Mouse (Mus musculus): ENCODE measurements at regions not wholly inside any gene's neighbourhood (a gene's known extent, or its start where the extent isn't known, plus 50 kb on each side); places are given as distances from the start of the nearest gene placed in this dataset.
A peak's percentile ranks its signal among the peaks of the same experiment; 100 is the strongest.

DNA sequence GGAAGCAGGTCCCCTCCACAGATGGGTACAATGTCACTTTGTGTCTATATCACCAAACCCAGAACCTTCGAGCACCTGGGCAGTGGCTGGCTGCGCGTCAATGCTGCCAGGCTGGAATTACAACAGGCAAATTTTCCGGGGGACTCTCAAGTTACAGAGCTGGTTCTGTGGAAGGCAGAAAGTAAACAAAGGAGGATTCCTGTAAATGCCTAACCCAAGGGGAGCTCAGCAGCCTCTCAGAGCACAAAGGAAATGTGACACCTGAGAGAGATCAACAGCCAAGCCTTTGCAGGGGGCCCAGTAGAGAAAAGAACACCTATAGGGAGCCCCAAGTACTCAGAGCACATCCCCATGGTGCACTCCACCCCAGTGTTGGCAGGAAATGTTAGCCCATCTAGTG, 70.7 kb downstream of the Setd4 start:
- intact Hi-C loops (cut with DNase I), result no loop called here
- no peak for DNase-seq (ENCODE audit: low spot score in 2 of 2)

DNA sequence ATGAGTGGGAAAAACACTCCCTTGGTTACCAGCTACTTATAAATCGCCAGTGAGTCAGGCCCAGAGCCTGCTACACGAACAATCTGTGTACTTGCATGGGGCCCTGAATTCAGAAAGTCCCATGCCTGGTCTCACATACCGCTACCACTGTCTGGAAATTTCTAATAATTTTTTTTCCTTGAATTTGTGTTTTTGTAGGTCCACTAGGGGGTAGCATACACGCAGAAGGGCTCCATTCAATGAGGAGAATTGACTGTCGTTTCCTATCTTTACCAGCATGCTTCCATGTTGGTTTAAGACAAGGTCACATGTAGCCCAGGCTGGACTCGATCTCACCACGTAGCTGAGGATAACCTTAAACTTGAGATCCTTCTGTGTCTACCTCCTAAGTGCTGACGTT, 71.9 kb downstream of the Setd4 start:
- intact Hi-C loops (cut with DNase I), result no loop called here
- no peak for DNase-seq (ENCODE audit: low spot score in 2 of 2)

DNA sequence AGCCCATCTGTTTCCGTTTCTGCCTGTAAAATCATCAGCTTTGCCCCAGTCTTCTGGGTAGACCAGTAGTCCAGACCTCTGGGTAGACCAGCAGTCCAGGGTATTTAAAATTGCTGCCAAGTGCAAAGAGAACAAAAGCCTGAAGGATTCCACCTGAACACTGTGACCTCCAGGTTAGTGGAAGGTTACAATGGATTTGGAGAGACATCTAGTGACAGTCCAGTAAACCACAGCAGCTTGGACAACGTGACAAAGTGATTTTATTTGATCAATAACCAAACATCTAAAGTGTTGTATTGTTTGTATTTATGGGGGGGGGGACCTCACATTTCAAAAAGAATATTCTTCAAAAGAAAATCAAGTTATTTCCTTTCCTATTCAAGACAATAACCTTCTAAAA, 81.4 kb downstream of the Setd4 start:
- intact Hi-C loops (cut with DNase I), result no loop called here
- DNase-seq (ENCODE audit: low spot score in 2 of 2), result no peak

DNA sequence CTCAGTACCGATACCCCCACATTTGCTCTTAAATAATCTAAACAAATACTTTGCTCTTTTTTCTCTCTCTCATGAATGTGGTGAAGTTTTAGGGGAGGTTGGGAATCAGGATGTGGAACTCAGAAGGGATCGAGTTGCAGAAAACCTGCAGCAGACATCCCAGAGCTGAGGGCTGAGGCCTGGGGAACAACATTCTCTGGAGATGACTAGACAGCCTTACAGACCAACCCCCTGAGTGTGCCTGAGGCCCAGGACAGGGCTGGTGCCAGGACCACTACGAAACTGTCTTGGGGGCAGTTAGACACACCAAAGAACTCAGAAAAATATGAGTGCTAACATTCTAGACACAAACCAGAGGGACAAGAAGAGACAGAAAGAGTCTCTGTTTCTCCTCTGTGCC, 83.4 kb downstream of the Setd4 start:
- DNase-seq (ENCODE audit: low spot score in 2 of 2), result no peak
- intact Hi-C loops (cut with DNase I), result no loop called here

DNA sequence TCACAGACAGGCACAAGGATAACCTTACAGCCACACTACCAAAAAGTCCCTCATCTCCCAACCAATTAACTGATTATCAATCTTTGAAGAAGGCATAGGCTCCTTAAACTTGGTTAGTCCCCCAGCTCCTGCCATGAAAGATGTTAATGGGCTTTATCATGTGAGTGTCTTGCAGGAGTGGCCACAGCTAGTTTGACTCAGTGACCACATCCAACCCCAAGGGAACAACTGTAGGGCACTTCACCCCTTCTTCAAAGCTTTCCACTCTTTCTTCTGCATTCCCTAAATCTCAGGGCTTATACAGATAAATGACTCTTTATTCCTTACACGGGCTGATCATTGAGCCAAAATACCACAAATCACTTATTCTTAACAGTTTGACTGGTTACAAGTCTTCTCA, 85.2 kb downstream of the Setd4 start:
- DNase-seq (ENCODE audit: low spot score in 2 of 2), result no peak
- intact Hi-C loops (cut with DNase I), result no loop called here

DNA sequence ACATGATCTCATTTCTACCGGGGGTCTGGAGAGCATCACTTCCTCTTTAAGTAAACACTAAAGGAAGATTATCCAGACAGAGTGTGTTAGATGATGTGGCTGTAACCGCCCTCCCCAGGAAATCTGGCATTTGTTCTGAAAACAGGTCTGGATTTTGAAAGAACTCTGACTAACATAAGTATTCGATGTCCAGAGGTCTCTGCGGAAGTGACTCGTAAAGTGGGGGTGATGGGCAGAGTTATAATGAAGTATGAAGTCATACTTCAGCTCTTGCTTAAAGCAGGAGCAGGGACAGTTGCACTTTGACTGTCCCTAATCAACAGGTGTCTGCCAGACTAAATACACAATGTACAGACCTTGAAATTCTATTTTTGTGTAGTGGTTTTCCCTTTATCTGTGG, 87.1 kb downstream of the Setd4 start:
- intact Hi-C loops (cut with DNase I), result no loop called here
- no peak for DNase-seq (ENCODE audit: low spot score in 2 of 2)

DNA sequence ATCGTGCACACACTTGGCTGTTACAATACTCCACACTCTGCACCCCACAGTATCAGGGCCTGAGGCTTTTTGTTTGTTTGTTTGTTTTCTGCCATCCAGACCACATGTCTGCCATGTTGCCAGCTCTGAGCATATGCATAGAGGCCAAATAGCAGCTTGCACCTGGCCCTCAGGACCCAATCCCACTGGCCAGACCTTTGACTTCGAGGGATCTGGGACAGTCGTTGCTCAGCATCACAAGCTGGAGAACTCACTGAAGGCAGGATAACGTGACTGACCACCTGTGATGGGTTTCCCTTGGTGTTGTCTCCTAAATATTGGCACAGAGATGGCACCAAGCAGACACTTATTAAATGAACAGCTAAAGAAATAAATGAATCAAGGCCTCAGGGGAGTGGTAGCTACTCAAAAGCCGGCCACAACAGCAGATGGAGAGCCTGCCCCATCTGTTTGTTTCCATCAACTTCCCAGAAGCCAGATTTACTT, 88.4 kb downstream of the Setd4 start:
- DNase-seq (ENCODE audit: low spot score in 2 of 2), result peak in 1 of 2 experiments; percentile 12

DNA sequence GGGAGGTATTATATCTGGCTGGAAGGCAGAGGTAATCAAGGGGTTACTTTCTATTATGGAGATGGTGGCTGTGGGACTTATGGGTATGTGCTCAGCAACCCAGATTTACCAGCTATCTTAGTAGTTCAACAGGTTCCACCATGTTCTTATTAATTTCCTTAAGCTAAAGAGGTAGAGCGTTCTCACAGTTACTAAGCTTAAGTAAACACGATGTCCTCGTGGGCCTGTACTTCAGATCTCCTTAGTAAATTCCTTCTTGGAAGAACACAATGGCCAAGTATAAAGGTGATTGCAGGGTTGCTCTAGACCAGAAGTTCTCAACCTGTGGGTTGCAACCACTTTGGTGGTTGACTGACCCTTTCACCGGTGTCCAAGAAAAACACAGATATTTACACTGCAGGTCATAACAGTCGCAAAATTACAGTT, 90.2 kb downstream of the Setd4 start:
- intact Hi-C loops (cut with DNase I), result no loop called here
- no peak for DNase-seq (ENCODE audit: low spot score in 2 of 2)

More for the DNA sequence above, 88.4 kb downstream of the Setd4 start:
- intact Hi-C loops (cut with DNase I), result no loop called here

DNA sequence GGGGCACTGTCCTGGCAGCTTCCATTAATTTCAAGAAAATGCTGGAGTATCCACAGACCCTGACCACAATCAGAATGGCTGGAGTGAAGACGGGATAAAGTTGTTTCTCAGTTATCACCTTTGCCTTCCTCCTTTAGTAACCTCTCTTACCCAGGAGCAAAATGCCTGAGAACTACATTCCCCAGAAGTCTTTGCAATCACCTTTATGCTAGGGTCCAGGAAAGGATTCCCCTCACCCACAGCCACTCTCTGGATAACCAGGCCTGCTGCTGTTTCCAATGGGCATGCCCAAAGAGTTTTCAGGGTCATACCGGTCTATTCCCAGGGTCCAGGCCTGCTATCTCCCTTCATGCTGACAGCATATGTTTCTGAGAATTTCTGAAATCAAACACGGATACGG, 91.9 kb downstream of the Setd4 start:
- no peak for DNase-seq (ENCODE audit: low spot score in 2 of 2)
- intact Hi-C loops (cut with DNase I), result no loop called here

DNA sequence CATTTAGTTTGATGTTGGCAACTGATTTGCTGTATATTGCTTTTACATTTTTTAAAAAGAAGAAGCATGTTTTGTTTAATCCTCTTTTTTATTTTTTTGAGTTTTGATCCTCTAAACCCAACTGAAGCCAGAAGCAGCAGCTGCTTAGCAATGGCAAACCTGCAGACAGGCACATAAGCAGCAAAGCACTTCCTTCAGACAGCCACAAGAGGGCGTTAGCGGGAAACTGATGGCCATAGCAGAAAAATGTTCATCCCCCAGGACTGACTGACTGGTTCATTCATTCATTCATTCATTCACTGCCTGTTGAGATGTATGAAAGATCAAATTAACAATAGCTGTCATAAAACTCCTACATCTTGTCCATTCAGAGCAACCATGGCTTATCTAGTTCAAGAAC, 92.3 kb downstream of the Setd4 start:
- no peak for DNase-seq (ENCODE audit: low spot score in 2 of 2)
- intact Hi-C loops (cut with DNase I), result no loop called here

DNA sequence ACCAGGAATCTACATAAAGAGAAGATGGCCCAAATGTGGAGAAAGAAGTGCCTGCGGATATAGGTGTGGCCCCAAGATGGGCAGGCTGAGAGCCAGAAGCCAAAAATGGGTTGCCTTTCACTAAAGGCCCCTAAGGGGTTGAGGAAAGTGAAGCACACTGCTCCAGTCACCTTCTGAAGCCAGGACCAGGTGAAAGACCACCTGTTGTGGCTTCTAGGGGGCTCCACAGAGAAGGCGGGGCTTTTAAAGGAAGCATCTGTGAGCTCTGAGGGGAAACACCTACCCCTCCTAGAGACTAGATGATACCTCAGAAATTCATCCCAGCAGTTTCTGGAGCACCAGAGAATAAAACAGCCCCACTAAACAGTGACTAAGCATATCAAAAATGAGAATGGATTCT, 105.1 kb downstream of the Setd4 start:
- DNase-seq (ENCODE audit: low spot score in 2 of 2), result no peak
- intact Hi-C loops (cut with DNase I), result no loop called here

DNA sequence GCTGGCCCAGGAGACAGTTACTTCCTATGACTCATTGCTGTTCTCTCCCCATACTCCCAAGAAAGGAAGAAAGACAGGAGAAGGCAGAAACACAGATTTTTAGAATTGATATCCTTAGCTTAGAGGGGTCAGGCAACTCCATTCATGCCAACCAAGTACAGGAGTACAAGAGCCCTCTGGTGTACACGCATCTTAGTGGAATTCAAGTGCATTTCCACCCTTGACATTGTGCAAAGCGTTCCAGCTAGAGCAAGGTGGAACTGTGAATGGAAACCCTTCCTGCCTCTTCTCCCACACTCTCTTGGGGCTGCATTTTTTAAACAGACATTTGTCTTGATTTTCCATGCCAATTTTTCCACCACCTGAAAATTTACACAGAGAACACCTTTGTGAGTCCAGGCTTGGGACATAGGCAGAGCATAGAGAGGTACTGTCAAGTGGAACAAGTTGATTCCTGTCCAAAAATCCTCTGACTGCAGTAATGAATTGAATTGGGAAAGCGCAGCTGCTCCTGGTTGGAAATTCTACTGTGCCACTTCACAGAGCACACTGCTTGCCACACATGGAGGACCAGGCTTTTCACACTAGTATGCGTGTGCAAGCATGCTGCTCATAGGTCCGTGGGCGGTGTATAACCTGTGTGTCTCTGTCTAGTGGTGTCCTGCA, 110.4 kb downstream of the Setd4 start:
- DNase-seq (ENCODE audit: low spot score in 2 of 2), result peak in 1 of 2 experiments; percentile 12
- intact Hi-C loops (cut with DNase I), result no loop called here

DNA sequence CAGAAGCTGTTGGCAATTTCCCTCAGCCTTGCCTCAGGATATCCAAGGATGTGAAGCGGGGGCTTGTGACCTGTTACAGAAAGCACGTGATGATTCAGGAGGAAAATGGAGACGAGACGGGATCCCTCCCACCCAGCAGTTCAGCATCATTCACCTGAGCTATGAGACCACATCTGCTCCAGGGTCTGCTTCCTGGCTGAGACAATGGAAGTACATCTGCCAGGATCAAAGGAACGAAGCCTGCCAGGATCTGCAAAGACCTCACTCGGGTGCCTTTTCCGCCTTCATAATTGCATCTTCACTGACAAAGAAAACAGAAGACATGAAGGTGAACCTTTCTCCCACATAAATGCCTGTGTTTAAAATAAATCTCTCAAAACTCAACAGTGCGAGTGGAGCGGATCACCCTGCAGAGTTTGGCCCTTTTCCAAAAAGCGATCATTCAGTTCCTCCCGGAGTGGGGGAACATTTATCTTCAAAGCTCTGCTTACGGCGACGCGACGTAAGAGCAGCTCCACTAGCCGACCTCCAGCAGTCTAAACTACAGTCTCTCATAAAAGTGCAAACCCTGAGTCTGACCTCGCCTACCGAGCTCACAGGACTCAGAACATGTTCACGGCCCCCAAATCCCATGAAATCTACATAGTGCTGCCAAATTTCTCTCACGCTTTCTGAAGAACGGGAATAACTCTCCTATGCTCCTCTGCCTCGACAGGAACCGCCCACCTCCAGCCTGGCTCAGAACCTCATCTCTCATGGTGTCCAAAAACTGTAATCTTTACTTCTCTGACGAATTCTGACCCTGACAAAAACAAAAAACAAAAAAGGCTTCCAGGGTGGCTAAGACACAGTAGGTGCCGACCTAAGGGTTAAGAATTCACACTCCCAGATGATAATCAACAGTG, 117.0 kb downstream of the Setd4 start:
- intact Hi-C loops (cut with DNase I), result no loop called here
- peak; percentile 26 to 27 for DNase-seq (ENCODE audit: low spot score in 2 of 2)

DNA sequence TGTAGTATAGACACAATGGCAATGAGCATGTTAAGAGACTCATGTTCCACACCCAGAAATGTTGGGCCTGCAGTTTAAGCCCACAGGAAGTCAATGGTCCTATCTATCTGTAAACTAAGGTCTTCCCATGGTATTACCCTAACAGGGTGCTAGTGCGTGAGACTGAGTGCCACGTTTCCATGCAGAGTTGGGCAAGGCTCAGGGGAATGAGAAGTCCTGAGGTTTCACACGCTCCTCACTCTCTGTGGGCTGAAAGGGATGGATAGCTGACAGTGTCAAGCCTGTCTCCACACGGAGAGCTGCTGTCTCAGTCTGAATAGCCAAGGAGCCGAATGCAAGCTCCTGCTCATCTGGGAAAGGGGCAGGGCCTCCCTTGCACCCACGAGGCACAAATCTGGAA, 133.9 kb downstream of the Setd4 start:
- intact Hi-C loops (cut with DNase I), result no loop called here
- no peak for DNase-seq (ENCODE audit: low spot score in 2 of 2)

DNA sequence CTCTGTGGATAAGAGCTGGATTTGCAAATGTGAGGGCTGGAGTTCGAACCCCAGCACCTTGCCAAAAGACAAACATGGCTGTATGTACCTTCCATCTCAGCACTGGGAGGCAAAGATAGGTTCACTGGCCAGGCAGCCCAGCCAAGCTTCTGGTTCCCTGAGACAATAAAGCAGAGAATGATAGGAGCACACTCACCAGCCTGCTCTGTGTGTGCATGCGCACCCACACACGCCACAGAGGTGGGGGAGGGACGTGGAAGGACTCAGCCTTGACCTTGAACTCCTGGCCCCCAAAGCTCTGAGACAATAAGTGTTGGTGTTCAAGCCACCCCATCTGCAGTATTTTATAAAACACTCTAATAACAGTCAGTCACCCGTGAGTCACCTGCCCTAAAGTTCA, 138.1 kb downstream of the Setd4 start:
- DNase-seq (ENCODE audit: low spot score in 2 of 2), result no peak
- intact Hi-C loops (cut with DNase I), result no loop called here

DNA sequence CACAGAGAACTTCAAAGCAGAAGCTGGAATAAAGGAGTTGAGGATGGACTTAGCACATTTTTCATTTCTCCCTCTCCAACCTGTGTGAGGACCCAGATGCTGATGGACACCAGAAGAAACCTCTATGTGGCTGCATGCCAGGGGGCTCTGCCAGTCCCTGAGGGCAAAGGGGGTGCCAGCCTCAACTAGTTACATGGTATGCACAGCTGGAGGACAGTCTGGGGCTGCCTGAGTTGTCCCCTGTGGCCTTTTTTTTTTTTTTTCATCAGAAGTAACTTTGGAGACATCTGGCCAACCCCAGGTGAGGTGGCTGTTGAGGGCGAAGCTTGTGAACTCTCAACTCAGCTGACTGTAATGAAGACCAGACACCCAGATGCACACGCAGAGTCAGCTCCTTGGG, 139.0 kb downstream of the Setd4 start:
- no peak for DNase-seq (ENCODE audit: low spot score in 2 of 2)
- intact Hi-C loops (cut with DNase I), result no loop called here

DNA sequence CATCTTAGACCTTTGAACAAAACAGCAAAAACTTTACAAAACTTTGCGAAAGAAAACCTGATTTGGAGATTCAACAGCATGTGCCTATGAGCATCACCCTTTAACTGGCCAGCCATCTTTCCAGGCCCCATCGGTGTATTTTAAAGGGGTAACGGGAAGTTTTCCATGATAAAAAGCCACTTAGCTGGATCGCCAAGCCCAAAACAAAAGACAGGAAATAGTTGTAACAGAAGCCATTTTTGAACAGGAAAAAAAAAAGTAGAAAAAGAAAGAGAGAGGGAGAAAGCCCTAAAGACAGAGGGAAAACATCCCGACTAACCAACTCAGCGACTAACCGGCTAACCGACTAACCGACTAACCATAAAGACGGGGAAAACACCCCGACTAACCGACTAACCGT, 140.5 kb downstream of the Setd4 start:
- no peak for DNase-seq (ENCODE audit: low spot score in 2 of 2)
- intact Hi-C loops (cut with DNase I), result no loop called here

DNA sequence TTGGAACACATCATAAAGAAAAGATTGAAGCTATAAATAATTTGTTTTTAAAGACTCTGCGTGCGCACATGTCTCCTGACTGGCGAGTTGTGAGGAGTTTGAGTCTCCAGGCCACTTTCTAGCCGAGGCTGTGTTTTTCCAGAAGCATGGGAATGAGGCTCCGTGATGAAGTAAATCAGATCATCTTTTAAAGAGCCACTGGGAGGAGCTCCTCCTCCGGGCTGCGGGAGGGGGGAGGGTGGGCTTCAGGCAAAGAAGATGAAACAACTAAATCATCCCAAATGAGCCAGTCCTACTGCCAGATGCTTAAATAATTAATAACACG, 141.6 kb downstream of the Setd4 start:
- no peak for DNase-seq (ENCODE audit: low spot score in 2 of 2)
- intact Hi-C loops (cut with DNase I), result no loop called here

DNA sequence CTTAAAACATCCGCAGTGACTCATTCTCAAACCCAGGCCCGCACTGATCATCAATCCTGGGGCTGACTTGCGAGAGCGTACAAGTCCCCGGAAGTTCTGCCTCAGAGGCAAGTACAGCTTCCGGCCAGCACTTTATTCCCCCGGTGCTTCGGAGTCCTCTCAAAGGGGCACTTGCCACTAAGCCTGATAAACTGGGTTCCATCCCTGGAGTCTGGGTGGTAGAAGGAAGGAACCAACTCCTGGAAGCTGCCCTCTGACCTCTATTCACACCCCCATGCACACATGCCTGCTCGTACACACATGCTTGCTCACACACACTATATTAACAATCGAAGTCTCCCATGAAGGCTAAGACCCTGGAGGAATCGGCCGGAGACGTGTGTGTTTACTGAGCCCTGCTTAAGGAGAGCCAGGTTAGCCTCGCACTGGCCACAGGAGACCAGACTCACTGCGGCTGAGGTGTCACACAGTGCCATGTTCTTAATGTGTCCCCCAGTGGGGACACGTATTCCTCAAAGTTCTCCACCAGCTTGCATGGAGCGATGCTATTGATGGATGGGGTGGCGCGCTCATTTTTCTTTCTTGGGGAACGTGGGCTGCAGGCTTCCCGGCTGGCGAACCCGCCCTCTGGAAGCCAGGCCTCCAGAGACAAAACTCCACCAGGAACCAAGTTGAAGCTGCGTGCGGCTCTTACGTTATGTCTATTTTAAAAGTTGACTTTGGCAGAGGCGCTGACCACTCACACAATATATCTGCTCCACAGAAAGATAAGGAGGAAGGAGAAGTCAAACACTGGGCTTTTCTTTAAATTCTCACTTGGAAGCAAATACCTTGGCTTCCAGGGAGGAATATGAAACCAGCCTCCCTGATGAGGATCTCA, 142.2 kb downstream of the Setd4 start:
- intact Hi-C loops (cut with DNase I), result no loop called here
- DNase-seq (ENCODE audit: low spot score in 2 of 2), result no peak

Data from left cerebral cortex, postnatal 14 days (tissue).